Mouse (Mus musculus): ENCODE data around the gene Nup85.

Nup85 gene

DNA sequence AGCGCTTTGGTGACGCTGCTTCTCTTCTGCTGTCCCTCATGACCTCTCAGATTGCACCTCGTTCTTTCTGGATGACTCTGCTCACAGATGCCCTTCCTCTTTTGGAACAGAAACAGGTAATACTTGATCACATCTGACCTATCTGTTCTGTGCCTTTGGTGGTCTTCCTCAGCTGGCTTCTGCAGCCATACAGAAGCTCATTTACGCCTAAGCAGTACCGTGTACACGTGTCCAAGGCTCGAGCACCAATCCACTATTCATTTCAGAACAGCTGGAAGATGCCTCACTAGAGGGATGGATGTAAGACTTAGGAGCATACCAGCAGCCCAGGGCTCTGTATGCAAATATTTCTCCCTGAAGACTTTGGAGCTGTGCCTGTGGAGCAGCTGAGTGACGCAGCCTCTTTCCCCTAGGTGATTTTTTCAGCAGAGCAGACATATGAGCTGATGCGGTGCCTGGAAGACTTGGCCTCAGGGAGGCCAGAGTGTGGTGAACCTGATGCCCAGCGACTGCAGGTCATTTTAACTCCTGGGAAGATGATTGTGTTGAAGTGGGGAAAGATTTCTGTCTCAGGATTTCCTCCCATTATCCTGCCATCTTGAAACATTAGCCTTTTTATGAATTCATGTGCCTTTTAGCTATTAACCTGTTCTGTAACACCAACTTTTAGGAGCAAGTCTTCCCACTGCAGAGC, 18.8 kb downstream of the Nup85 start:
- no peak for DNase-seq (ENCODE audit: low spot score)

DNA sequence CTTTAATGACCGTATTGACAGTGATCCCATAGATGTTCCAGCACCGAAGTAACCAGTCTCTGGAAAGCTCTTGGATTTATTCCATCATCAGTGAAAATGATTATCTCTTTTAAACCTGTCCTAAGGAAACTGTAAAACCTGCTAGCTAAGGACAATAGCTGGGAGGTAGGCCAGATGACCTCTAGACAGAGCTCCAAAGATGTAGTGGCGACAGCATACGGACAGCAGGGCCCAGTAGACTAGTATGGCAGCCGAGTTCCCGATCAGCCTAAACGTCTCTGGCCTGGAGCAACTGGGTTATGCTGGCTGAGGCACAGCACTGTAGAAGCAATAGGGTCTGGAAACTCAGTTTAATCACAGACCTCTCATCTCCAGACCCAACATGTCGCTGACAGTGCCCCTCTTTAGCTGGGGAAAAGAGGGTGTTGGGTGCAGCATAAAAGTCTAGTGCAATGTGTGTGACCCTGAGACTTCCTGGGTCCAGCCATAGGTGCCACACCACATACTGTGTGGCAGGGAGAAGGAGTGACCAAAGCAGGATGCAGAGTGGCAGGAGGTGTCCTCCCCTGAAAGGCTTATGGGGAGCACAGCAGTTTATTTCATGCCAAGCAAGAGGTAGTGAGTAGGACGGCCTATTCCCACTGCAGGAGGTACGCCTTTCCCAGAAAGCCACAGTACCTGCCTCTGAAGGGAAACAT, 20.3 kb downstream of the Nup85 start:
- no peak for DNase-seq (ENCODE audit: low spot score)

DNA sequence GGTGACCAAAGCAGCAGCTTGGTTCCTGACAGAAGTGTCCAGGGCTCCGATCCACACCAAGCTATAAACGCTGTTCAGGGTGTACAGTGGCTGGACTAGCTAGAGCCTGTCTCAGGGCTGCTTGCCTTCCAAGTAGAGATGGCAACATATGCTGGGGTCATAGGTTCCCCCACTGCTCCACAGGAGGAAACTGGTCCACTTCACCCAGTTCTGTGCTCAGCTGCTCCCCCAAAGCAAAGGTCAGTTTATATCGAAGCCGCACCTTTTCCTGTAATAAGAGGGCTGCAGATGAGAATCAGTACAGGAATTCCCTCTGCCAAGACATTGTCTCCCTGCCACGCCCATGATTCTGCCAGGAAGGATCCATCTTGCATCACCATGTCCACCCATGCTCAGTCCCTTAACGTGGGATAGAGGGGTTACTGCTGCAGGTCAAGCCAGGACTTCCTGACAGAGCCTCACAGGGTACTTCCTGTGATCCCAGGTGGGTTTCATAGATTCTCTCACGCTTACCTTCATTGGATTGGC, 21.4 kb downstream of the Nup85 start:
- no peak for DNase-seq (ENCODE audit: low spot score)

DNA sequence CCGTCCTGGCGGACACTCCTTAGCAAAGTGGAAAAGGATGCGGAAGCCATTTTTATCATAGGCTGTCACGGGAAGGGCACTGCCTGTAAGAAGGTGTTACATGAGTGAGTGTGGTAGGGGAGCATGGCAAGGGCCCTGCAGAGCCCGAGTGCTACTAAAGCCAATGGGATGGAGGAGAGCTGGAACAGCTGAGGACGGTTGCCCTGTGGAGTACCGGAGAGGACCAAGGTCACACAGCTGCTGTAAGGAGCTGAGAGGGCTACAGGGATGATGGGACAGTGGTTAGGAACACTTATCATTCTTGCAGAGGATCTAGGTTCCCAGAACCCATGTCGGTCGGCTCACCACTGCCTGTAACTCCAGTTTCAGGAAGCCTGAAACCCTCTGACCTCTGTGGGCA, 22.2 kb downstream of the Nup85 start:
- no peak for DNase-seq (ENCODE audit: low spot score)

DNA sequence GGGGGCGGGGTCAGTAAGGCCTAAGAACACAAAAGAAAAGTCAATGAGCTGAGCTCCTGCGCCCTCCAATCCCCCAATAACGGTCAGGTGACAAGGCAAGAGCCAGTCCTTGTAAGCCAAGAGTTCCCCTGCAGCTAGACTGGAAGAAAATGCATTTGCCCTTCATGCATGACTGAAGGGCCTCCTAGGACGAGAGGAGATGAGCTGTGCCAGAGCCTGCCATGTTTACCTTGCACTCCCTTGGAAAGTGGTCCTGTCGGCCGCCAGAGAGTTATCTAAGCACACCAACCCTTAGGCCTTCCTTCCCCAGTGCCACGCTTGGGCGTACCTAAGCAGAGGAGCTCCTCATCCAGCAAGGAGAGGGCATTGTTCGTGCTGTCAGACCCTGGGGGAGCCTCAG, 23.8 kb downstream of the Nup85 start:
- no peak for DNase-seq (ENCODE audit: low spot score)

- no peak for DNase-seq (ENCODE audit: low spot score)
Observed at GRCm38 (mm10) chr11:115590526-115591075, 26.4 kb downstream of the Nup85 start.

DNA sequence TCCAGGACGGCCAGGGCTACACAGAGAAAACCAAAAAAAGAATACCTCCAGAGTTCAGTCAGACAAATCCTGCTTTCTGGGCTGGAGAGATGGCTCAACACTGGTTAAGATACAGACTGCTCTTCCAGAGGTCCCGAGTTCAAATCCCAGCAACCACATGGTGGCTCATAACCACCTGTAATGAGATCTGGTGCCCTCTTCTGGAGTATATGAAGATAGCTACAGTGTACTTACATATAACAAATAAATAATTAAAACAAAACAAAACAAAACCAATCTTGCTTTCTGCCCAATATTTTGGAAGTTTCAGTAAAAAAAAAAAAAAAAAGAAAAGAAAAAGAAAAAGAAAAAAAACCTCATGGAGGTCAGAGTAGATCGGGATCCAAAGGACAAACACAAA, 31.0 kb downstream of the Nup85 start:
- DNase-seq (ENCODE audit: low spot score), result no peak

- no peak for DNase-seq (ENCODE audit: low spot score)
Observed at GRCm38 (mm10) chr11:115598309-115598708, 34.1 kb downstream of the Nup85 start.

DNA sequence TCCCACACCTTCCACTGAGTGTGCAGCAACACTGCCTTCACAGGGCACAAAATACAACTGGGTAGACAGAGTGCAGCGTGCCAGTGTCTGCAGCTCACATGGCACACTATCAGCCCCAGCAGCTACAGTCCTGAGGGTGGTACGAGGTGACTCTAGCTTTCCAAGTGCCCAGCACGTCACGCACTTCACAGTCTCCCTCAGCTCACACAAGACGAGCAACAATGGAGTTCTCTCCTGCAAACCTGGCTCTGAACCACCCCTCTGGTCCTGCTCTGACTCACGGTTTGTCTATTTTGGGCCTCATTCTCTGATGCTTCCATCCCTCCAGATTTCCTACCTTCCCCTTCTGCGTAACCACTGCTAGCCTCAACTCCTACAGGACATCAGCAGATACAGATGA, 35.5 kb downstream of the Nup85 start:
- DNase-seq (ENCODE audit: low spot score), result no peak

GRCm38 (mm10) chr11:115600743-115601142, 36.5 kb downstream of the Nup85 start:
- no peak for DNase-seq (ENCODE audit: low spot score)

DNA sequence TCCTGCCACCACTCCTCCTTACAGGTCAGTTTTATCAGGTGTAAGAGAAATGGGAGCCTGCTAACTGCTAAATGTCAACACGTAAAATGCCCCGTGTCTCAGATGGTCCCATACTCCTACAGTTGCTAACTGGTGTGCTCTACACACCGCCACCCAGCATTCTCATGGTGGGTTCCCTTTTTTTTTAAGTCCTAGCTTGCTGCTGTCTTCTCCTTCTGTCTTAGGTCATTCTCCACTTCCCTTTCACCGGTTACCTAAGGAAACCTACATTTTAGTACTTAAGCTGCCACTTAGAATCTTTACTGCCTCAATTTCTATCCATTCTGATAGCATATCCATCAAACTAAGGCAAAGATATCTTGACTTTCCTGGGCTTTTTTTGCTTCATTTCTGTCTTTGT, 36.9 kb downstream of the Nup85 start:
- DNase-seq (ENCODE audit: low spot score), result no peak

GRCm38 (mm10) chr11:115603128-115603475, 38.9 kb downstream of the Nup85 start:
- no peak for DNase-seq (ENCODE audit: low spot score)

- DNase-seq (ENCODE audit: low spot score), result peak; percentile 90
Observed at GRCm38 (mm10) chr11:115603476-115604303, 39.5 kb downstream of the Nup85 start, which contains the start of the genes Mrps7 and Gga3. Gene Mrps7, plus strand, starts transcription at chr11:115603925. Gene Gga3, minus strand, starts transcription at chr11:115604051.

- DNase-seq (ENCODE audit: low spot score), result no peak
Observed at GRCm38 (mm10) chr11:115604304-115604696, 40.1 kb downstream of the Nup85 start.

DNA sequence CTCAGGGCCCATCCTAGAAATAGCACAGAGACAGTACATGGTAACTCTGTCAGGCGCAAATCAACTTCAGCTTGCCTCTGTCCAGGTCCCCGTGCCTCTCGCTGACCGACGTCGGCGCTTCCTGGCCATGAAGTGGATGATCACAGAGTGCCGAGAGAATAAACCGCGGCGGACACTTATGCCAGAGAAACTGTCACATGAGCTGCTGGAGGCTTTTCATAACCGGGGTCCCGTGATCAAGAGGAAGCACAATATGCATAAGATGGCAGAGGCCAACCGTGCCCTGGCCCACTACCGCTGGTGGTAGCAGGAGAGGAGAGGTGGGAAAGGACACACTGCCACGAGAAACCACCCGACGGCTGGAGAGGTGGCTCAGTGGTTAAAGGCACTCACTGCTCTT, 42.5 kb downstream of the Nup85 start:
- no peak for DNase-seq (ENCODE audit: low spot score)

- DNase-seq (ENCODE audit: low spot score), result no peak
Observed at GRCm38 (mm10) chr11:115608421-115609399, 44.5 kb downstream of the Nup85 start.

GRCm38 (mm10) chr11:115609576-115609975, 45.3 kb downstream of the Nup85 start:
- DNase-seq (ENCODE audit: low spot score), result no peak

- DNase-seq (ENCODE audit: low spot score), result peak; percentile 63
Observed at GRCm38 (mm10) chr11:115611173-115611572, 46.9 kb downstream of the Nup85 start.

- DNase-seq (ENCODE audit: low spot score), result peak; percentile 83
Observed at GRCm38 (mm10) chr11:115612059-115612409, 47.8 kb downstream of the Nup85 start.

GRCm38 (mm10) chr11:115612410-115613137, 48.3 kb downstream of the Nup85 start, which contains the start of gene Mif4gd:
Gene Mif4gd, minus strand, starts transcription at chr11:115612969.
- DNase-seq (ENCODE audit: low spot score), result peak; percentile 91

Data from testis, postnatal 14 days (tissue).